Mouse (Mus musculus) bone marrow, adult 2 months (tissue): Measurements from ENCODE around the gene Kcnab2.

Experiments used
- CTCF ChIP-seq: fragments of 200-500 bp; IDR thresholded peaks from 2 replicates; pipeline ENCODE4 v1.5.1; 2011; ENCODE audit warnings: low read length, control low read depth; ENCODE audit not compliant: control insufficient read depth, insufficient read depth
- POLR2A ChIP-seq: fragments of 200-500 bp; IDR thresholded peaks from 2 replicates; pipeline ENCODE4 v1.6.1; 2011; ENCODE audit warnings: low read depth, mild to moderate bottlenecking, control low read depth, low read length, borderline replicate concordance; ENCODE audit not compliant: control insufficient read depth

- TF ChIP-seq CTCF: 0 out of 2 replicates have a peak, but pooled peaks have one; percentile 7
- no peak for TF ChIP-seq POLR2A
Measured at GRCm38 (mm10) chr4:152451371-152451770, 26.3 kb downstream of the Kcnab2 start.
